Mouse (Mus musculus): Measurements from ENCODE around the gene Sept9. TPM values are rescaled to one million over a fixed set of nuclear protein-coding genes. Genes with fewer than 3 reads are reported as not detected.
"Not testable (repeated sequence)": the region's sequence is repeated elsewhere in the genome, so short reads cannot be mapped to it uniquely, and the experiment has no call there.

The Sept9 gene
- polyA plus RNA-seq, 1 experiment from 2014 or later = 96.5 TPM

GRCm38 (mm10) chr11:117320482-117320881 is 121.0 kb downstream of the Sept9 start:
- no peaks in the 10 kb centered on the region for H3K36me3 ChIP-seq (replicated peaks; ENCODE audit: control insufficient read depth, insufficient read depth)
- no peak overlapping the region for H3K4me3 ChIP-seq (replicated peaks; ENCODE audit: low read length)
- no peak for ATAC-seq (ENCODE audit: low FRiP score)
- peaks cover 44% of the 10 kb centered on the region for H3K4me1 ChIP-seq (replicated peaks; ENCODE audit: control insufficient read depth, insufficient read depth, low read length)
- no peak overlapping the region for H3K9ac ChIP-seq
- no peak for DNase-seq (ENCODE audit: low spot score)
- H3K4me2 ChIP-seq (replicated peaks) = no peak overlapping the region
- 61% methylated on average over 3 of the region's 3 CpGs for WGBS
- no peaks in the 10 kb centered on the region for H3K27me3 ChIP-seq (ENCODE audit: control insufficient read depth, insufficient read depth, low read length)
- H3K27ac ChIP-seq = no peak overlapping the region
- no peaks in the 10 kb centered on the region for H3K9me3 ChIP-seq (ENCODE audit: control insufficient read depth, low read length)

- ATAC-seq (ENCODE audit: low FRiP score) (no peak), DNase-seq (ENCODE audit: low spot score) (no peak)
- H3K4me2 ChIP-seq (replicated peaks) = no peak overlapping the region
- H3K4me1 ChIP-seq (replicated peaks; ENCODE audit: control insufficient read depth, insufficient read depth, low read length) = peaks cover 47% of the 10 kb centered on the region
- H3K27ac ChIP-seq = no peak overlapping the region
- no peaks in the 10 kb centered on the region for H3K27me3 ChIP-seq (ENCODE audit: control insufficient read depth, insufficient read depth, low read length)
- H3K36me3 ChIP-seq (replicated peaks; ENCODE audit: control insufficient read depth, insufficient read depth) = no peaks in the 10 kb centered on the region
- no peak overlapping the region for H3K4me3 ChIP-seq (replicated peaks; ENCODE audit: low read length)
- no peaks in the 10 kb centered on the region for H3K9me3 ChIP-seq (ENCODE audit: control insufficient read depth, low read length)
- H3K9ac ChIP-seq = no peak overlapping the region
- 73% methylated on average over 9 of the region's 9 CpGs for WGBS
Observed at GRCm38 (mm10) chr11:117321311-117321971, 122.0 kb downstream of the Sept9 start.

GRCm38 (mm10) chr11:117322311-117322710 is 122.8 kb downstream of the Sept9 start:
- Histone ChIP-seq H3K4me2 (replicated peaks) (no peak overlapping the region), H3K9ac (no peak overlapping the region), H3K27ac (no peak overlapping the region), H3K4me1 (replicated peaks; ENCODE audit: control insufficient read depth, insufficient read depth, low read length) (peaks cover 42% of the 10 kb centered on the region), H3K4me3 (replicated peaks; ENCODE audit: low read length) (no peak overlapping the region), H3K9me3 (ENCODE audit: control insufficient read depth, low read length) (no peaks in the 10 kb centered on the region), H3K27me3 (ENCODE audit: control insufficient read depth, insufficient read depth, low read length) (no peaks in the 10 kb centered on the region), H3K36me3 (replicated peaks; ENCODE audit: control insufficient read depth, insufficient read depth) (no peaks in the 10 kb centered on the region)
- WGBS = 95% methylated on average over 3 of the region's 3 CpGs
- ATAC-seq (ENCODE audit: low FRiP score) (no peak), DNase-seq (ENCODE audit: low spot score) (no peak)

- H3K4me1 ChIP-seq (replicated peaks; ENCODE audit: control insufficient read depth, insufficient read depth, low read length) = peaks cover 36% of the 10 kb centered on the region
- H3K27ac ChIP-seq = no peak overlapping the region
- no peak overlapping the region for H3K9ac ChIP-seq
- 88% methylated on average over 15 of the region's 15 CpGs for WGBS
- DNase-seq (ENCODE audit: low spot score) (no peak), ATAC-seq (ENCODE audit: low FRiP score) (no peak)
- no peak overlapping the region for H3K4me2 ChIP-seq (replicated peaks)
- H3K36me3 ChIP-seq (replicated peaks; ENCODE audit: control insufficient read depth, insufficient read depth) = no peaks in the 10 kb centered on the region
- no peak overlapping the region for H3K4me3 ChIP-seq (replicated peaks; ENCODE audit: low read length)
- H3K9me3 ChIP-seq (ENCODE audit: control insufficient read depth, low read length) = no peaks in the 10 kb centered on the region
- H3K27me3 ChIP-seq (ENCODE audit: control insufficient read depth, insufficient read depth, low read length) = no peaks in the 10 kb centered on the region
Observed at GRCm38 (mm10) chr11:117322730-117323579, 123.5 kb downstream of the Sept9 start.

GRCm38 (mm10) chr11:117323976-117324574 is 124.6 kb downstream of the Sept9 start:
- 68% methylated on average over 12 of the region's 12 CpGs for WGBS
- no peak for DNase-seq (ENCODE audit: low spot score)
- no peaks in the 10 kb centered on the region for H3K36me3 ChIP-seq (replicated peaks; ENCODE audit: control insufficient read depth, insufficient read depth)
- no peaks in the 10 kb centered on the region for H3K27me3 ChIP-seq (ENCODE audit: control insufficient read depth, insufficient read depth, low read length)
- no peak overlapping the region for H3K4me3 ChIP-seq (replicated peaks; ENCODE audit: low read length)
- H3K4me1 ChIP-seq (replicated peaks; ENCODE audit: control insufficient read depth, insufficient read depth, low read length) = peaks cover 28% of the 10 kb centered on the region
- no peak for ATAC-seq (ENCODE audit: low FRiP score)
- H3K9ac ChIP-seq = no peak overlapping the region
- H3K4me2 ChIP-seq (replicated peaks) = no peak overlapping the region
- H3K27ac ChIP-seq = no peak overlapping the region
- H3K9me3 ChIP-seq (ENCODE audit: control insufficient read depth, low read length) = no peaks in the 10 kb centered on the region

GRCm38 (mm10) chr11:117324718-117325117 is 125.3 kb downstream of the Sept9 start:
- H3K9ac ChIP-seq; ATAC-seq (ENCODE audit: low FRiP score); DNase-seq (ENCODE audit: low spot score); H3K4me3 ChIP-seq (replicated peaks; ENCODE audit: low read length); H3K36me3 ChIP-seq (replicated peaks; ENCODE audit: control insufficient read depth, insufficient read depth); H3K27me3 ChIP-seq (ENCODE audit: control insufficient read depth, insufficient read depth, low read length); H3K4me2 ChIP-seq (replicated peaks); H3K27ac ChIP-seq; H3K9me3 ChIP-seq (ENCODE audit: control insufficient read depth, low read length): not testable (repeated sequence)
- 92% methylated on average over 5 of the region's 5 CpGs for WGBS
- H3K4me1 ChIP-seq (replicated peaks; ENCODE audit: control insufficient read depth, insufficient read depth, low read length) = peaks cover 26% of the 10 kb centered on the region

- Histone ChIP-seq H3K27me3 (ENCODE audit: control insufficient read depth, insufficient read depth, low read length) (no peaks in the 10 kb centered on the region), H3K4me1 (replicated peaks; ENCODE audit: control insufficient read depth, insufficient read depth, low read length) (peaks cover 23% of the 10 kb centered on the region), H3K9ac (no peak overlapping the region), H3K9me3 (ENCODE audit: control insufficient read depth, low read length) (no peaks in the 10 kb centered on the region), H3K27ac (no peak overlapping the region), H3K4me2 (replicated peaks) (no peak overlapping the region), H3K36me3 (replicated peaks; ENCODE audit: control insufficient read depth, insufficient read depth) (no peaks in the 10 kb centered on the region), H3K4me3 (replicated peaks; ENCODE audit: low read length) (no peak overlapping the region)
- 81% methylated on average over 5 of the region's 5 CpGs for WGBS
- ATAC-seq (ENCODE audit: low FRiP score) (no peak), DNase-seq (ENCODE audit: low spot score) (no peak)
Observed at GRCm38 (mm10) chr11:117325131-117325467, 125.6 kb downstream of the Sept9 start.

GRCm38 (mm10) chr11:117325468-117326139 is 126.1 kb downstream of the Sept9 start:
- DNase-seq (ENCODE audit: low spot score) = no peak
- Histone ChIP-seq H3K36me3 (replicated peaks; ENCODE audit: control insufficient read depth, insufficient read depth) (no peaks in the 10 kb centered on the region), H3K4me1 (replicated peaks; ENCODE audit: control insufficient read depth, insufficient read depth, low read length) (peaks cover 23% of the 10 kb centered on the region), H3K9ac (no peak overlapping the region), H3K4me2 (replicated peaks) (no peak overlapping the region), H3K4me3 (replicated peaks; ENCODE audit: low read length) (no peak overlapping the region), H3K27ac (no peak overlapping the region), H3K9me3 (ENCODE audit: control insufficient read depth, low read length) (no peaks in the 10 kb centered on the region), H3K27me3 (ENCODE audit: control insufficient read depth, insufficient read depth, low read length) (no peaks in the 10 kb centered on the region)
- 43% methylated on average over 12 of the region's 12 CpGs for WGBS
- ATAC-seq (ENCODE audit: low FRiP score) = no peak

- Histone ChIP-seq H3K9me3 (ENCODE audit: control insufficient read depth, low read length) (no peaks in the 10 kb centered on the region), H3K27ac (no peak overlapping the region), H3K4me2 (replicated peaks) (no peak overlapping the region), H3K9ac (no peak overlapping the region), H3K36me3 (replicated peaks; ENCODE audit: control insufficient read depth, insufficient read depth) (no peaks in the 10 kb centered on the region), H3K27me3 (ENCODE audit: control insufficient read depth, insufficient read depth, low read length) (no peaks in the 10 kb centered on the region), H3K4me1 (replicated peaks; ENCODE audit: control insufficient read depth, insufficient read depth, low read length) (peaks cover 28% of the 10 kb centered on the region), H3K4me3 (replicated peaks; ENCODE audit: low read length) (no peak overlapping the region)
- 66% methylated on average over 4 of the region's 4 CpGs for WGBS
- DNase-seq (ENCODE audit: low spot score) (no peak), ATAC-seq (ENCODE audit: low FRiP score) (no peak)
Observed at GRCm38 (mm10) chr11:117326140-117326725, 126.8 kb downstream of the Sept9 start.

Data from hindbrain, embryonic 14.5 days (tissue).